Mouse (Mus musculus) G1E (cell line): ENCODE results near the gene Spata20. TPM values are rescaled to one million over a fixed set of nuclear protein-coding genes. Genes with fewer than 3 reads are reported as not detected.

Experiments used
- ATAC-seq: 2 replicates; pipeline ENCODE4 v1.8.0; 2016; ENCODE audit warnings: mild to moderate bottlenecking; ENCODE audit not compliant: insufficient number of reproducible peaks, poor library complexity, low FRiP score, severe bottlenecking; ENCODE audit errors: extremely low read depth
- DNase-seq: peaks from one replicate; pipeline ENCODE4 v3.0.0; 2012; ENCODE audit warnings: low spot score
- H3K27me3 ChIP-seq: 2 replicates; pipeline ENCODE4 v1.6.1; 2012; ENCODE audit warnings: mild to moderate bottlenecking, low read length, inconsistent platforms; ENCODE audit not compliant: insufficient read depth
- H3K36me3 ChIP-seq: replicated peaks from 2 replicates; pipeline ENCODE3; 2012; ENCODE audit warnings: mild to moderate bottlenecking, inconsistent platforms
- H3K4me1 ChIP-seq: 2 replicates; pipeline ENCODE4 v1.6.1; 2012; ENCODE audit warnings: low read depth, low read length, inconsistent platforms, mixed read lengths; ENCODE audit not compliant: insufficient read depth
- H3K4me3 ChIP-seq: 2 replicates; pipeline ENCODE4 v1.5.1; 2012; ENCODE audit warnings: low read depth, mild to moderate bottlenecking, inconsistent platforms, low read length, moderate library complexity, mixed read lengths
- H3K9me3 ChIP-seq: replicated peaks from 2 replicates; pipeline ENCODE4 v1.6.1; 2012; ENCODE audit warnings: inconsistent platforms
- CTCF ChIP-seq: IDR thresholded peaks from 2 replicates; pipeline ENCODE4 v1.5.1; 2012; ENCODE audit warnings: low read depth, low read length, inconsistent platforms, mixed read lengths
- GATA1 ChIP-seq: IDR thresholded peaks from 2 replicates; pipeline ENCODE4 v1.6.1; 2012; ENCODE audit warnings: borderline replicate concordance, low read length, inconsistent platforms, mixed read lengths
- GATA2 ChIP-seq: IDR thresholded peaks from 2 replicates; pipeline ENCODE4 v1.6.1; 2012; ENCODE audit warnings: low read depth, low read length, inconsistent platforms, borderline replicate concordance
- POLR2AphosphoS5 ChIP-seq: IDR thresholded peaks from 2 replicates; pipeline ENCODE4 v1.6.1; 2012; ENCODE audit warnings: low read depth, low read length, inconsistent platforms; ENCODE audit not compliant: insufficient replicate concordance
- TAL1 ChIP-seq: conservative IDR thresholded peaks from 2 replicates; pipeline ENCODE4 v1.6.1; 2012; ENCODE audit warnings: low read depth, low read length, inconsistent platforms, mixed read lengths
- polyA plus RNA-seq: library from polyadenylated mRNA; stranded (reverse); fragments of >175 nt; gene quantifications from 2 replicates; pipeline ENCODE4 v1.2.3, GENCODE M21; 2012
- total RNA-seq, 2 experiments: library from RNA; stranded (forward) in 1 of 2; stranded (reverse) in 1 of 2; fragments of 200-1000 nt in 1 of 2; fragments of >200 nt in 1 of 2; fragmentation: Nextera tagmentation in 1 of 2; gene quantifications; 2 replicates each; pipeline ENCODE4 v1.2.3; 2014 to 2017

Spata20 gene
- total and polyA plus RNA-seq, 3 experiments = not detected

DNA sequence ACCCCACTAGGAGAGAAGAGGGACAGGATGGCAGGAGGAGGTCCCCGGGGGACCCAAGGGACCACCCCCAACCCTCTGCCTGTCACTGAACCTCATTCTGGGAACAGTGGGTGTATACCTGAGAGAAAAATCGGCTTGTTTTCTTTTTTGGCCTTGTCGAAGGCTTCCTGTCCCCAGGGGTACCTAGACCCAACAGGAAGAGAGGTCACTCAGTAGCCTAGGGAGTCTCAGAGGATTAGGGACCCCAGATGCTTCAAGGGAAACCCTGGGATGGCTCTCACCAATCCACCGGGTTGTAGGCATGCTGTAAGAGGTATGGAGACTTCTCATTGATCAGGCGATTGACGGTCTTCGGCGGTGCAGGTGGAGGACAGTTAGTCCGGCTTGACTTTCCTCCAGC, 1.3 kb downstream of the Spata20 start:
- Histone ChIP-seq H3K4me1 (no peaks in the 10 kb centered on the region; the same call in 1 of the 2 replicates), H3K4me3 (no peak overlapping the region), H3K27me3 (peaks cover 22% of the 10 kb centered on the region), H3K36me3 (no peaks in the 10 kb centered on the region), H3K9me3 (no peaks in the 10 kb centered on the region)
- no peak for TF ChIP-seq CTCF
- TF ChIP-seq TAL1 = no peak
- TF ChIP-seq GATA2 = no peak
- no peak for TF ChIP-seq GATA1
- no peak for TF ChIP-seq POLR2AphosphoS5
- DNase-seq (no peak), ATAC-seq (no peak)

DNA sequence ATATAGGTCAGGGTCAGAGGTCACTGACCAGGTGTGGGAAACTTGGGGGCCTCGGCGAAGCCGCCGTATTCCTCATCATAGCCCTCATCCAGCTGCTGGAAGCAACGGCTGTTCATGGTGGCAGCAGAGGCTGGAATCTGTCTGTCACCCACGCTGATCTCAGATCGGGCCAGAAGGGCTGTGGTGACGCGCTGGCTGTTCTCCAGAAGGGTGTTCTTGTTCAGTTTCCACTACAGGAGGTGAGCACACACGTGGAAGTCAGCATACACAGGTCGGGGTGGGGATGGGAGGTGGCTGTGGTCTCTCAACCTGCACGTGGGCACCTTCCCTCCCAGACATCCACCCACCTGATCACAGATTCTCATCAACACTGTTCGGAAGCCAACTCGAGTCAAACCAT, 2.1 kb downstream of the Spata20 start:
- no peaks in the 10 kb centered on the region for H3K36me3 ChIP-seq
- H3K4me3 ChIP-seq = no peak overlapping the region
- peaks cover 17% of the 10 kb centered on the region for H3K27me3 ChIP-seq
- no peak for ATAC-seq
- TF ChIP-seq GATA1 (no peak), TAL1 (no peak), GATA2 (no peak)
- no peaks in the 10 kb centered on the region for H3K9me3 ChIP-seq
- H3K4me1 ChIP-seq = no peaks in the 10 kb centered on the region; the same call in 1 of the 2 replicates
- DNase-seq = no peak

DNA sequence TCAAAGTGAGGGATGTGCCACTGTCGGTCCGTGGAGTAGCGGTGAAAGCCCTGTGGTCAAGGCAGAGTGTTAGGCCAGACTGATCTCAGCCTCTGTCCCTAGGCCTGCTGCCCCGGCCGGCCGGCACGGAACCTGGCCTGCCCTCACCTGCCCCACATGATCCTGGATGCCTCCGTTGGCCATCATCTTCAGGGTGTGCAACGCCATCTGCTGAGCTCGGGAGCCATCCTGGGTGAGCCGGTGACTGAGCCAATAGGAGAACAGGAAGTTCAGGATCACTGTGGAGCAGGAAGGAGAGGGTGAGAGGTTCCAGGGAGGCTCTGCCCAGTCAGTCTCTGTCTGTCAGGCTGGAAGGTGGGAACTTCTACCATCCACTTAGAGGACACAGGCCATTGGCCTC, 2.5 kb downstream of the Spata20 start:
- DNase-seq (no peak), ATAC-seq (no peak)
- Histone ChIP-seq H3K36me3 (no peaks in the 10 kb centered on the region), H3K4me3 (no peak overlapping the region), H3K27me3 (peaks cover 17% of the 10 kb centered on the region), H3K4me1 (no peaks in the 10 kb centered on the region; the same call in 1 of the 2 replicates), H3K9me3 (no peaks in the 10 kb centered on the region)
- TF ChIP-seq GATA2 (no peak), POLR2AphosphoS5 (no peak), GATA1 (no peak), CTCF (no peak), TAL1 (no peak)

DNA sequence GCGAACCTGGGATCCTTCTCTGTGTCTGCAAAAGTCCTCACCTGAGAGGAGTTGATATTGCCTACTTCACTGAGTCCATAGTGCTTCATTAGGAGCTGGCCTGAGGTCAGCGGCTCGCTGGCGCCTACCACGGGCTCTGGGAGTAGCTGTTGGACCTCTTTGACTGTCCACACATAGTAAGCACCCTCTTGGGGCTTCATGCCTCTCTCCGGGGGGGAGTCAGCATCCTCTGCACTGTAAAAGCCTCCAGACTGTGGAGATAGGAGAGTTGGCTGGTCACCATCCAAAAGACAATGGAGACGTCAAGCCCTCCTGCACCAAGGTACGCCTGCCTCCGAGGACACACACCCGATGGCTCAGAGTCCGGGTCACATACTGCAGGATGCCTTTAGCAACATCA, 3.2 kb downstream of the Spata20 start:
- Histone ChIP-seq H3K27me3 (peaks cover 20% of the 10 kb centered on the region), H3K4me1 (no peaks in the 10 kb centered on the region; the same call in 1 of the 2 replicates), H3K4me3 (no peak overlapping the region), H3K36me3 (no peaks in the 10 kb centered on the region), H3K9me3 (no peaks in the 10 kb centered on the region)
- DNase-seq = no peak
- no peak for TF ChIP-seq TAL1
- TF ChIP-seq POLR2AphosphoS5 = no peak
- no peak for TF ChIP-seq GATA2
- no peak for TF ChIP-seq GATA1
- TF ChIP-seq CTCF = no peak
- ATAC-seq = no peak

DNA sequence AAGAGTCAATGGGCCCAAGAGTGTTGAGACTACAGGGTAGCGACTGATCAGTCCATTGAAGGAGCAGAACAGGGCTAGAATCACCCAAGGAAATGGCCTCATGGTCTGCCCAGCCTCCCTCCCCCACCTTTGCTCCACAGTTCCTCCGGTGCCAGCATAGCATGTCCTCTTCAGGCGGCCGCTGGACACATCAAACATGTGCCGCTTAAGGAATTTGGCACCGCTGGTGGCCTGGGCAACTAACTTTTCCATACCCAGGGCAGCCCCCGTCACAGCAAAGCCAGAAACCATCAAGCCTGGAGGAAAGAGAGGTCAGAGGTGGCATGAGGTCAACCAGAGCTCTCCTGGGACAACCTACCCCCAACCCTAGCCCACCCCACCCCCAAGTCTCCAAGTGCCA, 4.0 kb downstream of the Spata20 start:
- DNase-seq = no peak

DNA sequence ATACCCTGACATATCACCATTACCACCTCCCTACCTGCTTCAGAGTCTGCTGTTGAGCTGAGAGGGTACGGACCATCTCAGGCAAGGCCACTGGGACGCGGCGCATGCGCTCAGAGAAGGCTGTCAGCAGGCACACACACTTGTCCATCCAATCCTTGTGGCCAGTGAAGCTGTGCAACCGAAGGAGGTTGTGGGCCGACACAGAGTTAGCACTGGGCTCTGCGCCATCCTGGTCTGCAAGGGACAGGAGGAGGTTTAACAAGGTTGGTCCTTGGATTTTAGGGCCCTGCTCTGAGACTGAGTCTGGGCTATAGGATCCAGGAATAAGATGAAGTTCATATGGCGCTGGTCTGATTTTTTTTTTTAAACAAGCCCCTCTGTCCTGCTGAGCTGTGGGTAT, 5.6 kb downstream of the Spata20 start:
- Histone ChIP-seq H3K36me3 (no peaks in the 10 kb centered on the region), H3K9me3 (no peaks in the 10 kb centered on the region), H3K27me3 (peaks cover 17% of the 10 kb centered on the region), H3K4me1 (no peaks in the 10 kb centered on the region; the same call in 1 of the 2 replicates), H3K4me3 (no peak overlapping the region)
- DNase-seq = no peak
- TF ChIP-seq TAL1 (no peak), GATA2 (no peak), GATA1 (no peak), CTCF (no peak), POLR2AphosphoS5 (no peak)
- no peak for ATAC-seq

More for the DNA sequence above, 4.0 kb downstream of the Spata20 start:
- Histone ChIP-seq H3K36me3 (no peaks in the 10 kb centered on the region), H3K4me1 (no peaks in the 10 kb centered on the region; the same call in 1 of the 2 replicates), H3K9me3 (no peaks in the 10 kb centered on the region), H3K27me3 (peaks cover 22% of the 10 kb centered on the region), H3K4me3 (no peak overlapping the region)
- ATAC-seq = no peak
- TF ChIP-seq GATA1 (no peak), POLR2AphosphoS5 (no peak), TAL1 (no peak), GATA2 (no peak), CTCF (no peak)

DNA sequence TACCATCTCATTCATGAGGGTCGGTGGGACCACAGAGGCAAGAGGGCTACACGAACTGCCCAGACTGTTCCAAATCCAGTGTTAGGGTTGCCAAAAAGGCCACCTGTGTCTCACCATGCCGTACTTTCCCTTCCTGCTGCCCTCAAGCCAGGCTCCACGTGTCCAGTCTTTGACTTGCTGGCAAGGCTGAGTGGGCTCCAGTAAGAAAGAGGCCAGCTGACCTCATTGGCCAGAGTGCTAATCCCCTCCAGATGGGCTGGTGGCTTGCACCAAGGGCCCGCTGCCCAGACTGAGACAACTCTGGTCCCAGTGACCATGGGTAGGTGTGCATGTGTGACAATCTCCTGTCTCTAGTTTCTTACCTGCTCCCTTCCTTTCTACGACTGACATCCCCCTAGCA, 8.3 kb downstream of the Spata20 start:
- no peak overlapping the region for H3K4me3 ChIP-seq
- H3K4me1 ChIP-seq = no peaks in the 10 kb centered on the region
- H3K36me3 ChIP-seq = no peaks in the 10 kb centered on the region
- DNase-seq = no peak
- no peaks in the 10 kb centered on the region; the same call in 1 of the 2 replicates for H3K9me3 ChIP-seq
- no peak for ATAC-seq
- no peak for TF ChIP-seq CTCF
- no peak for TF ChIP-seq TAL1
- no peak for TF ChIP-seq GATA1
- TF ChIP-seq GATA2 = no peak
- TF ChIP-seq POLR2AphosphoS5 = no peak
- peaks cover 34% of the 10 kb centered on the region for H3K27me3 ChIP-seq
